Mouse (Mus musculus) left cerebral cortex, adult 11 months (tissue): Measurements from ENCODE around the gene Mynn.

ENCODE experiments used
- DNase-seq: peaks from one replicate; pipeline ENCODE4 v3.0.0; 2022; ENCODE audit warnings: low spot score

Mynn gene

GRCm38 (mm10) chr3:30644207-30644606 lies 42.3 kb downstream of the Mynn start, which contains the start of gene Lrriq4:
TSS of gene Lrriq4 (plus strand) at chr3:30644507.
- no peak for DNase-seq

GRCm38 (mm10) chr3:30646761-30647160 lies 44.9 kb downstream of the Mynn start:
- no peak for DNase-seq

- no peak for DNase-seq
Measured at GRCm38 (mm10) chr3:30647440-30648090, 45.7 kb downstream of the Mynn start, which contains the start of gene Lrrc34. TSS of gene Lrrc34 (minus strand) at chr3:30647869.

GRCm38 (mm10) chr3:30648466-30648865 lies 46.6 kb downstream of the Mynn start:
- no peak for DNase-seq

GRCm38 (mm10) chr3:30650062-30650841 lies 48.4 kb downstream of the Mynn start:
- no peak for DNase-seq

- no peak for DNase-seq
Measured at GRCm38 (mm10) chr3:30655937-30656336, 54.1 kb downstream of the Mynn start.

- DNase-seq: no peak
Measured at GRCm38 (mm10) chr3:30658486-30658885, 56.6 kb downstream of the Mynn start.
